Mouse (Mus musculus): ENCODE data around the gene Lypd6b.

DNA sequence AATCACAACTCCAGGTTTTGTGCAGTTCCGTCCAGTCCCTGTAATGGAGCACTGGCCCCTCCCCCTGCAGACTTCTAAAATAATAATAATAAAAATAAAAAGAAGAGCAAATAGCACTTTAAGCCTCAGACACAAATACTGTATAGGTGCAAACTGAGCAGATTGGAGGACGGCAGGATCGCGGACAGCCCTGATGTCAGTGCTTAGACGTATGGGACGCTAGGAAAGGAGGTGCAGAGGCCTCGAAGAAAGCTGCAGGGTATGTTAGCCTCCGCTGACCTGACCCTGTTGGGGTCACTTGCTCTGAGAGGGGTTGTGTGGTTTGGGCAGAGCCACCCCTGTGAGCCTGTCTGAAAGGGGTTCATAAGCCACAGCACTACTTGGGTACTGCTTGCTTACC, 17.0 kb downstream of the Lypd6b start:
- TF ChIP-seq GATA2 (IDR thresholded peaks at IDR 0.05; ENCODE audit: borderline replicate concordance, low read depth, low read length) (no peak), CTCF (IDR thresholded peaks at IDR 0.05; ENCODE audit: low read depth, low read length) (no peak), GATA1 (IDR thresholded peaks at IDR 0.05; ENCODE audit: borderline replicate concordance, low read length) (no peak), TAL1 (conservative IDR thresholded peaks at IDR 0.05; ENCODE audit: low read depth, low read length) (no peak), POLR2AphosphoS5 (IDR thresholded peaks at IDR 0.05; ENCODE audit: insufficient replicate concordance, low read depth, low read length) (no peak)

Measured in G1E (cell line).